Mouse (Mus musculus) left cerebral cortex, adult 9 months (tissue): ENCODE measurements around the gene Gm37419.

Experiments
- DNase-seq, 2 experiments: peaks; one replicate each; pipeline ENCODE4 v3.0.0; 2022; ENCODE audit warnings: low spot score in 2 of 2

Gene Gm37419

GRCm38 (mm10) chr16:23979446-23979845 is 8.8 kb upstream of the Gm37419 start:
- DNase-seq, result no peak

- DNase-seq, result no peak
Observed at GRCm38 (mm10) chr16:23980201-23980870, 7.9 kb upstream of the Gm37419 start.

DNA sequence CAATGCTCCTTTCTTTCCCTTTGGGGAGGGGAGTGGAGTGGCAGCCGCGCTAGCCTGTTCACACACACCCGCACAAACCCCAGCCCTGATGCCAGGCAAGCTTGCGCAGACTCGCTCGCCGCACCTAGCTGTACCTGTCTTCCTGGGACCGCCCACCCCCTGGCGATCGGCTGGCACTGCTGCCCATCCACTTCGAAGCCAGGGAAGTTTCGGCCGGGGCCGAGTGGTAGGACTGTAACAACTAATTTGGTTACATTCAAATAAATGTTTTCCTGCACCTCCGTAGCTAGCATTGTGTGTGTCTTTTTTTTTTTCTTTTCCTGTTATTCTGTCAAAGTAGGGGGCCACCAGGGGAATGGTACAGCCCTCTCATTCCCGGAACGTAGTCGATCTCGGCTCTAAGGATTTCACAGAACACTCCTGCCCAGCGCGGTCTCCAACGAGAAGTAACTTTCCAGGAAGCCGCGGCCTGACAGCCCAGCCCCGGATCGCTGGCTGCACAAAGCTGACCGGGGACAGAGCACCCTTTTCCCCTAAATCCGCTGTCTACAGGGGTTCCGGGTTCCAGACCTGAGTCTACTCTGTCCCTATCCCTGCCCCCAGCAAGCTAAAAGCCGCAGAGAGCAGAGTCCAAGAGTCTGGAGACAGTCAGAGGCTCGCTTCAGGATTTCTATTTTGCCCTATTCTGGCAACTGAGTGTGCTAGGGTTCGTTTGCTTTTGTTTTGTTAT is 7.1 kb upstream of the Gm37419 start:
- DNase-seq, result no peak

- DNase-seq, result peak; percentile 54 to 88
Observed at GRCm38 (mm10) chr16:23981925-23982851, 6.1 kb upstream of the Gm37419 start.

DNA sequence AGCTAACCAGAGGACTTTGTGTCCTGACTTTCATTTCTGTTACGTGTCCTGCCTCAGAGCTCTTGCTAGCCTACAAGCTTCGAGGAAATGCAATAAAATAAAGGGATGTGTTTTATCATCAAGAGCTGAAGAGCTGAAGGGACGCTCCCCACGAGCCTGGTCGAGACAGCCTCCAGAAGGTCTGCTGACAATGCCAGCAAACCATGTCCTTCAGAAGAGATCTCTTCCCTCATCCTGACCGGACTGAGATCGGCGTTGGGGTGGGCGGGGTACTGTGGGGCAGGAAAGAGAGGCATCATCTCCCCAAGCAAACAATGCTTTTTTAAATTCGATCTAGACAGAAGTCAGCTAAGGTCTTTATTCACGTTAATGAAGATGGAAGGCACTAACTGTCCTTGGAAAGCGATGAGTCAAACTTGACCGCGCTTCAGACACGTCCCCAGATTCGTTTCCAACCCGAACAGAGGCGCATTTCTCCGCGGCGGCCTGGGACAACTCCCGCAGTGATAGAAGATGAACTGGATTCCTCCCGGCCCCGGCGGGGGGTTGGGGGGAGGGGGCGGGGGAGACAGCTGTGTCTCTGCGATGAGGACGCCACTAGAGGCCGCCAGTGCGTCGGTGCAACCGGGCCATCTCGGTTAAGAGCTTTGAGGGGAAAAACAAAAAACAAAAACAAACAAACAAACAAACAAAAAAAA is 5.2 kb upstream of the Gm37419 start:
- peak in 1 of 2 experiments; percentile 71 for DNase-seq

DNA sequence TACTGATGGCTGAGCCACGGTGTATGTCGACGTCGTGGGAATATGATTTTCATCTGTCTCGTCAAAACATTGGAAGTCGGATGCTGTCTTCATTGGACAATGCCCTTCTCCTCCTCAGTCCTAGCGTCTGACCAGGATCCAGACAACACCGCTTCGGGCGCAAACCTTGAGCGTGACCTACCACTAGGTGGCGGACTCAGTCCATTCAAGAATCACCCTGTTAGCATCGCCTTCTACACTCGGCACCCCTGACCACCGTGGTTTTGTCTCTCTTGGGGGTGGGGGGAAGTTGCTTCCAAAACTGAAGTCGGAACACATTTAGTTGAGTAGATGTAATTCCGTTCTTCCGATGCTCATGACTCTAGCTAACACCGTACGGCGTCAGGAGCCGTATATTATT is 4.1 kb upstream of the Gm37419 start:
- peak in 1 of 2 experiments; percentile 94 for DNase-seq

DNA sequence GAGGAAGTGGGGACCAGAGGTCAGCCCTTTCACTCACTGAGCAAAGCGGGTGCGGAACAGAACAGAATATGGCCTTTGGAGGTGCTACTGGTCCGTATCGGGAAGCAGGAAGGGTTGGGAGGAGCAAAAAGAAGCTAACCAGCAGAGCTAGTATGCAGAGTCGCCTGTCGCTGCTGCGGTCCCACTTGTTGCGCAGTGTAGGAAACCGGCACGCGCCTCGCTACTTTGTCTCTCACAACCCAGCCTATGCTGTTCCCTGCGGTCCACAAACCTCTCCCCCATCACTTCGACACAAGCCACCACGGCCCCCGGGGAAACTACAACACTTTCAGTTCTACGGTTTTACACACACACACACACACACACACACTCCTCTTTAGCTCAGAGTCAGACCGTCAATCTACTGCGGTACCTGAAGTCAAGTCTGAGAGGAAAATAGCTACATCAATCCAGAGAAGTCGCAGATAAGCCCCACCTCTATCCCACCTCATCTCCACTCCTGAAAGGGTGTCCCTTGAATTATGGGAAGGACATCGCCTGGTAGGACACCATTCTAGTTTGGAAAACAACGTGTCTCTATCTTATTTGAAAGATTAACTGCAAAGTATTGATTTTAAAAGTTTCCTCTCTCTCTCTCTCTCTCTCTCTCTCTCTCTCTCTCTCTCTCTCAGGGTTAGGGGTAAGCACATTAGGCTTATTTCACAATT is 3.4 kb upstream of the Gm37419 start:
- DNase-seq, result no peak

DNA sequence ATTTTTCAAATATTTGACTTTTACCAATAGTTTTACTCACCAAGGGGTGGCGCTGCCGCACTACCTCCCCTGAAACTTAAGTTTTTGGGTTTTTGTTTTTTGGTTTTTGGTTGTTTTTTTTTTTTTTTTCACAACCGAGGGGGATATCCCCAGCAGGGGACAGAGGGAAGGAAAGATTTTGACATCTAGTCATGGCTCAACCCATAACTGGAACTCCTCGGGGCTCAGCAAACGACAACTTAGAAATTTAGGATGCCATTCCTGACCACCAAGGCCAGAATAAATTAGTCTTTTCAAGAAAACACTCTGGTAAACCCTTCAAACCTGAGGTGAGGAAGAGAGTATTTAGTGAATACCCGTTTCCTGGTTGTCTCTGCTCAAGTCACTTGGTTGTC is 2.8 kb upstream of the Gm37419 start:
- DNase-seq, result no peak

DNA sequence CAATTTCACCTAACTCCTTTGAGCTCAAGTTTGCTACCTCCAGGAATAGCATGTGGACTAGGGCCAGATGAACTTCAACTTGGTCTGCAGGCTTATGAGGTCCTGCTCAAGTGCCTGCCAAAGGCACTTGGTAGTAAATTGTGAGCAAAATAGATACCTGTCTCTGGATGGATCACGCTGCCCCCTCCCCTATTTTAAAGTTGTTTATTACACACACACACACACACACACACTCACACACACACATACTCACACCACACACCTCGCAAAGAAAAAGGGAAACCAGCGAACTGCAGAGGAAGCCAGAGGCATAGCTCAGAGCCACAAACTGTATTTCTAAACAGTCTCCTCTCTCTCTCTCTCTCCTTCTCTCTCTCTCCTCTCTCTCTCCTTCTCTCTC is 2.1 kb upstream of the Gm37419 start:
- DNase-seq, result no peak

DNA sequence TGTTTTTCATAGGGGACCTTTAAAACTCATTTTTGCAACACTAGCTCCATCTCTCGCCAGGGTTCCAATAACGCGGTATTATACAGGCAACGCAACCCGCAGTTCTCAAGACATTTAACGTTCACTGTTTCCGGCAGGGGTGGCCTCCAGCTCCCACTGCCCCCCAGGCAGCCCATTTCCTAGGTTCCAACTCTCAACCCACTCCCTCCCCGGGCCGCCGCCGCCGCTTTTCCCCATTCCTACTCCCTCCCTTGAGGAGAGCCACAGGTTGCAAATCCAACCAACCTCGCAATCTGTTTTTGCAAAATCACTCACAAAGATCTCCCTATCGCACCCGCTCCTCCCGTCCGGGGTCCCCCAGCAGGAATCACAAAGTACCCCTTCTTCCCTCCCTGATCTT is 1.4 kb upstream of the Gm37419 start:
- no peak for DNase-seq

DNA sequence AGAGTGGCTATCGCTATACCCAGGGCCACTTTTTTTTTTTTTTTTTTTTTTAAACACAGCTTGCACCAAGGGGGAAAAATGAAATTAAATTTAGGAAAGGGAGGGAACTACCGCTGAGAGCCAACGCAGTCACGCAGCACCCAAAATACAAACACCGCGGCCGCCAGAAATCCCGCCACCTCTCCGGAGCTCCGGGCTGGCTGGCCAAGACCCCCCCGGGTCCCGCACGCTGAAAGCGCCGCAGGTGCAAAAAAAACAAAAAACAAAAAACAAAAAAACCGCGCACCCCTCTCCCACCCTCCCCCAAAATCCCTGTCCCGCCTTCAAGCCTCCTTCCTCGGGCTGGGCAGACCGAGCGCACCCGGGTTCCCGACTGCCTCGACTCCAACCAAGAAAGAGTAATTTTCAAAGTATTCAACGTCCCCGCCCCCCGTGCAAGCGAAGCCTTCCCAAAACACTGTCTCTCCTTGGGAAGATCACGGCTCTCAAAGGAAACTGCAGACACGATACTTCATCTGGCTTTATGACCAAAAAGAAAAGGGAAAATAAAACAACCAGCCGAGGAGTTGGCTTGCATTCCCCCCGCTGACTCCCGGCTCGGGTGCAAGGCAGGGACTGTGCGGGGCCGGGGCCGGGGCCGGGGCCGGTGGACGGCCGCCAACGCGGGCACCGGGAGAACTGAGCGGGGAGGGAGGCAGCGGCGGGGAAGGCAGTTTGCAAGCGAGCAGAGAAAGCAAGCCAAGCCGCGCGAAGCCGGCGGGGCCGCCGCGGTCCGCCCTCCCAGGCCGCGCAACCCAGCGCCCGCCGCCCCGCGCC is 733 bp upstream of the Gm37419 start:
- DNase-seq, result no peak

DNA sequence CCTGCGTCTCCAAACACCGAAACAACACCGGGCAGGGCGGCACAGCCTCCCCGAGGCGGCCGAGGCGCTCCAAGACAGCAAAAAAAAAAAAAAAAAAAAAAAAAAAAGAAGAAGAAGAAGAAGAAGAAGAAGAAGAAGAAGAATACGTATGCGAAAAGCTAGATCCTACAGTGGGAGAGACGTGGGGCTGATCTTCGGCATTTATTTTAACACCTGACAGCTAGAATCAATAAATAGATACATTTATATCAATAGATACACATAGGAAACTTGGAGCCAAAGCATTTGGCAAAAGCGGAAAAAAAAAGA is 171 bp upstream of the Gm37419 start:
- DNase-seq, result no peak

DNA sequence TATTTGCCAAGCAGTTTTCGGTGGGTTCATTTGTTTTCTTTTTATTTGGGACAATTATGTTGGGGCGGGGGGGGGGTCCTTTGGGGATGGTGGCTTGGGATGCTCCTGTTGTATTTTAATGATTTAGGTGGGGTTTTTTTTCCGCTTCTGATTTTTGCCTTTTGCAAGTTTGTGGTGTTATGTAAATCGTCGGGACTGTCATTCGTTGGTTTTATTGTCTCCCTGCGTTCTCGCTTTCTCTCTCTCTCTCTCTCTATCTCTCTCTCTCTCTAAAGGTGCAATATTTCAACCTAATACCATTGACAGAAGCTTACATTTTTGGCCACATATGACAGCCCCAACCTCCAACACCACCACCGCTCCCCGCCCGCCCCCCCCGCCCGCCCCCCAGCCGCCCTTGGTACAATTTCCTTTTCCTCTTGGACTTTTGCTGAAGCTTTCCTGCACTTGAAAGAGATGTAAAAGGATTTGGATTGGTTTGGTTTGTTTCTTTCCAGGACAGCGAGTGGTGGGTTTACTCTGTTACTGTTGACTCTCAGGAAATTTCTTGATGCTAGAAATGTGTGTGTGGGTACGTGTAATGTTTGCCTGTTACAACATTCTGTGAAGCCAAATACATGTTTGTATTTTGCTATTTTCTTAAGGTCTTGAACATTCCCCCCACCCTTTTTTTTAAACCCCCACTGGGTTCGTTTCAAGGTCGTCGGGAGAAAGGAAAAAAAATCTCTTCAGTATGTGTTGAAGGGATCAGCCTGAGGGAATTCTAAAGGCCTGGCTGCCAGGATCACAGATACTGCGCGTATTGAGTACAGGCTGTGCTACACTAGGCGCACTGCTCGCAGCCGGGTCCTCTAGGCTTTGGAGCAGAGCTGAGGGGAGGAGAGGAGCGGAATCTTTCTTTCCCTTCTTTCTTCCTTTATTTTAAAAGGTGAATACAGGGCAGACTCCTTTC is 1.2 kb downstream of the Gm37419 start:
- no peak for DNase-seq

DNA sequence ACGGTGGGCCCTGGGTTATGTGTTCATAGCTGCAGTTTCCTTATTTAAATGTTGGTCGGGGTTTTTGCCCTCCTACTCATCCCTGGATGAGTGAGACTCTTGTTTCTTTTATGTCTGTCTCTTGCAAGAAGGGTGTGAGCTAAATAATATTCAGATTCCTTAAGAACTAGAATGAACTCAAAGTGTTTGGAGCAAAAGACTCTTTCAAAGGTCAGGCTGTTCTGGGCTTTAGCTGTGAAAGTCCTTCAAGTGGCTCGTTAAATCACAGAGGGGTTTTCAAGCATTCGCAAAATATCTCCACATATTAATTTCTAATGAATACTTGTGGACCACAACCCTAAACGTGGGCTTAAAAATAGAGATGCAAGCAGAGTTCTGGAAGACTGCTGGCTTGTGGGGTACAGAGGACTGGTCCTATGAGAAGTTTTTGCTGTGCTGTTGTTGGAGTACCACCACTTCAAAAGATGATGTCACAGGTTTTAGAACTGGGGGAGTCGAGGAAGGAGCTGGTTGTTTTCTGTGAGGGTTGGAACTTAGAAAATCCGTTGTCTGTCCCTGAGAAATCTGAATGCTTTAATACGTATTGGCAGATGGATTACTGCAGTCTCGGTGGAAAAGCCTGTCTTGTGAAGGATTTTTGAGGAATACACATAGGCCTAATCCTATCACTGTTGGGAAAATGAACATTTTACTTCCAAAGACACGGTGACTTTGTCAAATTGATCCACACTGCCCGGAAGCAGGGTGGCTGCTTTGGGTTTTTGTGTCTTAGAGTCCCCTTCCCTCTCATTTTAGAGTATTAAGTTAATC is 2.1 kb downstream of the Gm37419 start:
- DNase-seq, result no peak

- DNase-seq, result peak in 1 of 2 experiments; percentile 91
Observed at GRCm38 (mm10) chr16:23991170-23991569, 2.9 kb downstream of the Gm37419 start.

- no peak for DNase-seq
Observed at GRCm38 (mm10) chr16:23991846-23992580, 3.7 kb downstream of the Gm37419 start.
